In genomic region chr14:118551061-118551724, GRCm38 (mm10) we compare ENCODE assay signal across 7 mouse cellular contexts.
DNase-seq lines count a peak whose midpoint lies in the region; ATAC-seq and TF ChIP-seq lines count a peak whose summit lies in the region.

No protein-coding gene starts in this region.

- H3K9me3 ChIP-seq in ES-Bruce4 (replicated peaks; ENCODE audit: control insufficient read depth, insufficient read depth, low read length, poor library complexity, severe bottlenecking), result no peaks in the 10 kb centered on the region
- no peaks in the 10 kb centered on the region for H3K9me3 ChIP-seq in hindbrain, embryonic 11.5 days (ENCODE audit: control insufficient read depth, low read length)
- H3K9me3 ChIP-seq in lung, postnatal 0 days (ENCODE audit: low read length), result no peaks in the 10 kb centered on the region

- peak; percentile 83 for DNase-seq in brain, embryonic 14.5 days (ENCODE audit: low read depth)
- no peak for DNase-seq in hindbrain, embryonic 11.5 days (ENCODE audit: low spot score)
- DNase-seq in lung, postnatal 0 days (ENCODE audit: low spot score), result peak; percentile 64
- no peak for DNase-seq in gastrocnemius, adult 18-20 months (ENCODE audit: low spot score)
- no peak for DNase-seq in B cell, adult 2 months

- TF ChIP-seq POLR2A in ES-Bruce4 (IDR thresholded peaks at IDR 0.05; ENCODE audit: insufficient read depth, low read length), result no peak
- no peak for TF ChIP-seq POLR2A in brain, embryonic 14.5 days (IDR thresholded peaks at IDR 0.05; ENCODE audit: borderline replicate concordance, extremely low read depth, insufficient read depth, insufficient read length, poor library complexity, severe bottlenecking)

- no peaks in the 10 kb centered on the region for H3K27me3 ChIP-seq in ES-Bruce4 (ENCODE audit: control insufficient read depth, insufficient read depth, low read length, poor library complexity, severe bottlenecking)
- 0 out of 2 replicates have a peak, but pooled peaks cover 3% of the 10 kb centered on the region for H3K27me3 ChIP-seq in hindbrain, embryonic 11.5 days (ENCODE audit: control insufficient read depth, insufficient read depth, low read length)
- H3K27me3 ChIP-seq in lung, postnatal 0 days (replicated peaks; ENCODE audit: insufficient read depth, low read length), result no peaks in the 10 kb centered on the region

- no peak for ATAC-seq in hindbrain, embryonic 11.5 days (ENCODE audit: low FRiP score)
- peak; percentile 70 for ATAC-seq in lung, postnatal 0 days
- no peak for ATAC-seq in activated CD4-positive, CD25-positive, alpha-beta regulatory T cell, adult 4 months

- peak overlapping the region; percentile 33; the same call in 1 of the 2 replicates for H3K4me3 ChIP-seq in ES-Bruce4 (ENCODE audit: low read depth, low read length)
- no peak overlapping the region; the same call in 1 of the 2 replicates for H3K4me3 ChIP-seq in hindbrain, embryonic 11.5 days (ENCODE audit: low read depth, low read length)
- peak overlapping the region; percentile 33 for H3K4me3 ChIP-seq in lung, postnatal 0 days (ENCODE audit: low read depth, low read length)

- no peak for TF ChIP-seq EP300 in ES-Bruce4 (IDR thresholded peaks at IDR 0.05; ENCODE audit: insufficient read depth, low read depth, low read length)
- no peak for TF ChIP-seq EP300 in lung, postnatal 0 days (IDR thresholded peaks at IDR 0.05)

- TF ChIP-seq CTCF in ES-Bruce4 (IDR thresholded peaks at IDR 0.05; ENCODE audit: low read depth, low read length), result no peak
- no peak for TF ChIP-seq CTCF in brain, embryonic 14.5 days (IDR thresholded peaks at IDR 0.05; ENCODE audit: borderline replicate concordance, extremely low read depth, insufficient read depth, insufficient read length)
- no peak for TF ChIP-seq CTCF in lung, postnatal 0 days (IDR thresholded peaks at IDR 0.05)

- H3K9ac ChIP-seq in ES-Bruce4 (ENCODE audit: low read depth, poor library complexity, severe bottlenecking), result peak overlapping the region; percentile 51
- H3K9ac ChIP-seq in hindbrain, embryonic 11.5 days (ENCODE audit: low read depth, low read length), result peak overlapping the region; percentile 32; the same call in 1 of the 2 replicates
- H3K9ac ChIP-seq in lung, postnatal 0 days (replicated peaks; ENCODE audit: low read depth), result 0 out of 2 replicates have a peak overlapping the region, but pooled peaks have one; percentile 16

- peak overlapping the region; percentile 30 for H3K4me2 ChIP-seq in hindbrain, embryonic 11.5 days (replicated peaks; ENCODE audit: low read depth, low read length)
- peak overlapping the region; percentile 59 for H3K4me2 ChIP-seq in lung, postnatal 0 days (replicated peaks; ENCODE audit: low read depth, low read length)

- no peaks in the 10 kb centered on the region for H3K4me1 ChIP-seq in ES-Bruce4 (ENCODE audit: control insufficient read depth, insufficient read depth, low read length)
- no peaks in the 10 kb centered on the region; the same call in 1 of the 2 replicates for H3K4me1 ChIP-seq in hindbrain, embryonic 11.5 days (replicated peaks; ENCODE audit: control insufficient read depth, insufficient read depth, low read length)
- no peaks in the 10 kb centered on the region; the same call in 1 of the 2 replicates for H3K4me1 ChIP-seq in lung, postnatal 0 days (ENCODE audit: insufficient read depth, low read depth, low read length)

- 43% methylated on average over 18 of the region's 18 CpGs for WGBS in hindbrain, embryonic 11.5 days
- 8% methylated on average over 18 of the region's 18 CpGs for WGBS in lung, postnatal 0 days

- no peaks in the 10 kb centered on the region for H3K36me3 ChIP-seq in ES-Bruce4 (ENCODE audit: control insufficient read depth, insufficient read depth, low read length, poor library complexity, severe bottlenecking)
- H3K36me3 ChIP-seq in hindbrain, embryonic 11.5 days (ENCODE audit: control insufficient read depth, insufficient read depth, low read length), result no peaks in the 10 kb centered on the region
- H3K36me3 ChIP-seq in lung, postnatal 0 days (ENCODE audit: insufficient read depth, low read length), result no peaks in the 10 kb centered on the region

- H3K27ac ChIP-seq in ES-Bruce4 (ENCODE audit: insufficient read depth, low read length), result no peak overlapping the region
- no peak overlapping the region for H3K27ac ChIP-seq in hindbrain, embryonic 11.5 days (ENCODE audit: low read depth, low read length)
- no peak overlapping the region for H3K27ac ChIP-seq in lung, postnatal 0 days (ENCODE audit: low read length)

Comparison
In these comparisons a context has a peak if more than half of its experiments do, and no peak if none do; other contexts are left out.
1. DNase-seq: peak in brain, embryonic 14.5 days (single experiment) and lung, postnatal 0 days (single experiment); none in hindbrain, embryonic 11.5 days (single experiment), gastrocnemius, adult 18-20 months (single experiment) and B cell, adult 2 months (0 of 2).
2. Peak in every context shown above with its lines, with median percentiles within 50 percentile points of each other: H3K9ac ChIP-seq.